Mouse (Mus musculus) limb, embryonic 11.5 days (tissue): ENCODE measurements around the gene Nupr1l. TPM values are rescaled to one million over a fixed set of nuclear protein-coding genes. Genes with fewer than 3 reads are reported as not detected.
A peak's percentile ranks its signal among the peaks of the same experiment; 100 is the strongest.
"Not testable (repeated sequence)": the region's sequence is repeated elsewhere in the genome, so short reads cannot be mapped to it uniquely, and the experiment has no call there.

Source experiments
- ATAC-seq: fragments of 200-750 bp; cut with Nextera tagmentation; 2 replicates; pipeline ENCODE4 v1.8.0; 2017; ENCODE audit warnings: low read depth; ENCODE audit not compliant: insufficient number of reproducible peaks, low FRiP score, low TSS enrichment
- DNase-seq: peaks from one replicate; pipeline ENCODE4 v3.0.0-alpha.2; 2015; ENCODE audit warnings: low spot score
- H3K27ac ChIP-seq: fragments of 300-500 bp; sonication (generic); replicated peaks from 2 replicates; pipeline ENCODE4 v1.5.1; 2014; ENCODE audit warnings: low read depth, mild to moderate bottlenecking, low read length
- H3K27me3 ChIP-seq: fragments of 300-500 bp; sonication (generic); 2 replicates; pipeline ENCODE4 v1.6.1; 2014; ENCODE audit warnings: mild to moderate bottlenecking, low read length, mixed read lengths; ENCODE audit not compliant: control insufficient read depth, insufficient read depth
- H3K36me3 ChIP-seq: fragments of 300-500 bp; sonication (generic); 2 replicates; pipeline ENCODE4 v1.6.1; 2014; ENCODE audit warnings: mild to moderate bottlenecking, low read length, moderate library complexity, mixed read lengths; ENCODE audit not compliant: control insufficient read depth, insufficient read depth
- H3K4me1 ChIP-seq: fragments of 300-500 bp; sonication (generic); 2 replicates; pipeline ENCODE4 v1.6.1; 2014; ENCODE audit warnings: low read length, mixed read lengths; ENCODE audit not compliant: control insufficient read depth, insufficient read depth
- H3K4me2 ChIP-seq: fragments of 300-500 bp; sonication (generic); 2 replicates; pipeline ENCODE4 v1.6.1; 2014; ENCODE audit warnings: low read depth, mild to moderate bottlenecking, moderate library complexity; ENCODE audit not compliant: severe bottlenecking
- H3K4me3 ChIP-seq: fragments of 300-500 bp; sonication (generic); 2 replicates; pipeline ENCODE4 v1.5.1; 2014; ENCODE audit warnings: low read depth, low read length
- H3K9ac ChIP-seq: fragments of 300-500 bp; sonication (generic); 2 replicates; pipeline ENCODE4 v1.6.1; 2014; ENCODE audit warnings: mild to moderate bottlenecking, low read length
- H3K9me3 ChIP-seq: fragments of 300-500 bp; sonication (generic); 2 replicates; pipeline ENCODE4 v1.6.1; 2016; ENCODE audit warnings: low read length; ENCODE audit not compliant: control insufficient read depth
- WGBS: fragments of 180-500 bp; shearing (Covaris S2); extraction: QIAGEN DNeasy Blood & Tissue Kit; methylation state at CpG from one replicate; pipeline ENCODE4 v1.1.7; 2014; 5-methylcytosine and 5-hydroxymethylcytosine counted together
- polyA plus RNA-seq: library from polyadenylated mRNA; unstranded; fragments of >200 nt; fragmentation: Nextera tagmentation; extraction: Ambion mirVana; gene quantifications from 2 replicates; pipeline ENCODE4 v1.2.1, GENCODE M21; 2014

The Nupr1l gene
- polyA plus RNA-seq, 1 experiment from 2014 or later, result 4.9 TPM

DNA sequence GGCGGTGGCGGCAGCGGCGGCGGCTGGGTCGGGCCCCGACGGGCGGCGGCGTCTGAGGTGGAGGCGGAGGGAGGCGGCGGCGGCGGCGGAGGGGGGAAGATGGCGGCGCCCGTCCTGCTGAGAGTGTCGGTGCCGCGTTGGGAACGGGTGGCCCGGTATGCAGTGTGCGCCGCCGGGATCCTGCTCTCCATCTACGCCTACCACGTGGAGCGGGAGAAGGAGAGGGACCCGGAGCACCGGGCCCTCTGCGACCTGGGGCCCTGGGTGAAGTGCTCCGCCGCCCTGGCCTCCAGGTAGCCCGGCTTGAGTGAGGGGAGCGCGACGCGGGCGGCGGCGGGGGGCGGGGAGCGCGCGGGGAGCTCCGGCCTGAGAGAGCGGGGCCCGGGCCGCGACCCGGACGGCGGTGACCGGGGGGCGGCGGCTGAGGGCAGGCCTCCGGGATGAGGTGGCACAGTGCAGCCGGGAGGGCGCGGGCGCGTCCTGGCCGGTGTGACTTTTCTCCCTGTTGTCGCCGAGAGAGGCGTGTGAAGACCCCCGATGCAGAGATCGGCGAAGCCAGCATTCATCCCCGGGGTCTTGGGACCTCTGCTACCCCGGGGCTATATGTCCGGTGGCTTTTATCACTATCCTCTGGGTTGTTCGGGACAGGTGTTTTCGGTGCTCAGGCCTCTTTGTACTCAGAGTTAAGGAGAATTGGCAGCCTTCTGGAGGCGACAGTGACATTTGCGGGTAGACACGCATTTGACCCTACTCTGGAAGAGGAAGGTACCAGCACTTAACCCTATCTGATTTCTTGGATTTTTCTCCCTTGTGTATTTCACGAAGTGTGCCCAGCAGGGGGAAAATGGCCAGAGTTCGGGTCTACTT is 34.0 kb downstream of the Nupr1l start:
- Histone ChIP-seq H3K4me3 (peak overlapping the region; percentile 72), H3K4me2 (peak overlapping the region; percentile 61), H3K9ac (peak overlapping the region; percentile 78)
- H3K27ac ChIP-seq, H3K9me3 ChIP-seq, H3K4me1 ChIP-seq, H3K27me3 ChIP-seq, H3K36me3 ChIP-seq: not testable (repeated sequence)
- DNase-seq (peak; percentile 60), ATAC-seq (peak; percentile 46; the same call in 1 of the 2 replicates)
- WGBS, result under 1% methylated on average over 53 of the region's 82 CpGs

- WGBS, result 78% methylated on average over 1 of the region's 1 CpGs
- no peak overlapping the region for H3K4me3 ChIP-seq
- H3K4me2 ChIP-seq, result no peak overlapping the region
- no peaks in the 10 kb centered on the region for H3K9me3 ChIP-seq
- H3K36me3 ChIP-seq, result no peaks in the 10 kb centered on the region
- no peaks in the 10 kb centered on the region for H3K4me1 ChIP-seq
- no peak overlapping the region for H3K27ac ChIP-seq
- ATAC-seq, result no peak
- H3K9ac ChIP-seq, result no peak overlapping the region
- H3K27me3 ChIP-seq, result no peaks in the 10 kb centered on the region
- DNase-seq, result no peak
Observed at GRCm38 (mm10) chr5:129943402-129943801, 35.1 kb downstream of the Nupr1l start.

DNA sequence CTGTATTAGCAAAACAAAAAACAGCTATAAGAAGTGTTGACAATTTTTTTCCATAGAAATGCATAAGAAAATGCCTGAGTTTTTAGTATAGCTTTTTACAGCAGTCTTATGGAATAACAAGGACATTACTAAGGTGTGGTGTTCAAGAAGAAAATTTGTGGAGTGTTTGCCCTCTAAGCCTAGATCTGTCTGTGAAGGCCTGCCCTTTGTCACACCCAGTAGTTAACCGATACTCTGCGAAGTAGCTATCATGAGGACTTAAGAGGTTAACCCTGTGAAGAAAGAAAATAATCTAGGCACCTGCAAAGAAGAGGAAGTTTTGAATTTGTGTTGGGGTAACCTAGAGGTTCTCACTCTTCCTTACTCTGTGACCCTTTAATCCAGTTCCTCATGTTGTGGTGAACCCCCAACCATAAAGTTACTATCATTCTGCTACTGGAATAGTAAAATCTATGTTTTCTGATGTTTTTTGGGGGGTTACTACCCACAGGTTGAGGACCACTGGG is 39.2 kb downstream of the Nupr1l start:
- no peaks in the 10 kb centered on the region for H3K27me3 ChIP-seq
- DNase-seq, result no peak
- H3K4me2 ChIP-seq, result no peak overlapping the region
- WGBS, result 95% methylated on average over 2 of the region's 2 CpGs
- ATAC-seq, result no peak
- no peak overlapping the region for H3K4me3 ChIP-seq
- H3K36me3 ChIP-seq, result no peaks in the 10 kb centered on the region
- no peaks in the 10 kb centered on the region for H3K4me1 ChIP-seq
- no peak overlapping the region for H3K9ac ChIP-seq
- H3K27ac ChIP-seq, result no peak overlapping the region
- no peaks in the 10 kb centered on the region for H3K9me3 ChIP-seq

GRCm38 (mm10) chr5:129952143-129952542 is 43.8 kb downstream of the Nupr1l start:
- no peaks in the 10 kb centered on the region for H3K27me3 ChIP-seq
- DNase-seq (no peak), ATAC-seq (no peak)
- no peaks in the 10 kb centered on the region for H3K4me1 ChIP-seq
- H3K4me3 ChIP-seq, result no peak overlapping the region
- WGBS, result 90% methylated on average over 4 of the region's 4 CpGs
- no peaks in the 10 kb centered on the region for H3K36me3 ChIP-seq
- no peaks in the 10 kb centered on the region for H3K9me3 ChIP-seq
- no peak overlapping the region for H3K9ac ChIP-seq
- no peak overlapping the region for H3K27ac ChIP-seq
- no peak overlapping the region for H3K4me2 ChIP-seq

DNA sequence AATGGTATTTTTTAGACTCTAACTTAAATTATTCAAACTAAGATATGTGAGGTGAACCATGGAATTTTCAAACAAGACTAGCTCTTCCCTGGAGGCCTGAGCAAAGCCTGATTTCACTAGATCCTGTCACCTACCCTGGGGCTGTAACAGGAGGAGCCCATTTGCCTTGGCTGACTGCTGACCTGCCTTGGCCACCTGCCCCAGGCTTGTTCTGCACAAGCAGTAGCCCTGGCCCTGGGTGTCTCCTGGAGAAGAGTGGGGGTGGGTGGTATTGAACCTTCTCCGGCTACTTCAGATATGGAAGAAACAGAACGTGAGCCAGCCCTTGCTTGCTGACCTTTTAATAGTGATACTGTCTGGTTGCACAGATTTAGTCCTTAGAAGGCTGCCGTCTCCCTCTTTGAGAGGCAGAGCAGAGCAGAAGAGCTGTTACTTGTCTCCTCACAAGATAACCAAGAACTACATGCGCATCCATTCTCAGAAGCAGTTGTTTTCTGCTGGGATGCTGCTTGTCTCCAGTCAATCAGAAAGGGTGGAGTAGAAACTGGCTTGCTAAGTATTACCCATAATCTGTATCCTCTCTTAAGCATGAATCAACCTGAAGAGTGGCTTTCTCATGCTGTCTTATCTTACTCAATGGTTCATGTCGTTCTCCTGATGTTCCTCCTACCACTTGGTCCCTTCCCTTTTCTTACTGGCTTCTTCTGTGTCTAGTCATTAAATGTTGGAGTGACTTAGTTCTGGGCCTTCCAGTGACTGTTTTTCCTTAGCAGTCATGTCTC is 46.3 kb downstream of the Nupr1l start:
- Histone ChIP-seq H3K36me3 (no peaks in the 10 kb centered on the region; the same call in 1 of the 2 replicates), H3K9me3 (no peaks in the 10 kb centered on the region), H3K27ac (no peak overlapping the region), H3K27me3 (no peaks in the 10 kb centered on the region), H3K9ac (no peak overlapping the region), H3K4me2 (no peak overlapping the region), H3K4me3 (no peak overlapping the region), H3K4me1 (no peaks in the 10 kb centered on the region)
- DNase-seq (no peak), ATAC-seq (no peak)
- WGBS, result 91% methylated on average over 5 of the region's 5 CpGs

GRCm38 (mm10) chr5:129955792-129956191 is 47.5 kb downstream of the Nupr1l start:
- H3K36me3 ChIP-seq, result no peaks in the 10 kb centered on the region; the same call in 1 of the 2 replicates
- DNase-seq (no peak), ATAC-seq (no peak)
- no peaks in the 10 kb centered on the region for H3K27me3 ChIP-seq
- H3K9ac ChIP-seq, result no peak overlapping the region
- no peak overlapping the region for H3K4me3 ChIP-seq
- no peaks in the 10 kb centered on the region for H3K4me1 ChIP-seq
- no peaks in the 10 kb centered on the region for H3K9me3 ChIP-seq
- H3K4me2 ChIP-seq, result no peak overlapping the region
- no peak overlapping the region for H3K27ac ChIP-seq
- 88% methylated on average over 6 of the region's 6 CpGs for WGBS

DNA sequence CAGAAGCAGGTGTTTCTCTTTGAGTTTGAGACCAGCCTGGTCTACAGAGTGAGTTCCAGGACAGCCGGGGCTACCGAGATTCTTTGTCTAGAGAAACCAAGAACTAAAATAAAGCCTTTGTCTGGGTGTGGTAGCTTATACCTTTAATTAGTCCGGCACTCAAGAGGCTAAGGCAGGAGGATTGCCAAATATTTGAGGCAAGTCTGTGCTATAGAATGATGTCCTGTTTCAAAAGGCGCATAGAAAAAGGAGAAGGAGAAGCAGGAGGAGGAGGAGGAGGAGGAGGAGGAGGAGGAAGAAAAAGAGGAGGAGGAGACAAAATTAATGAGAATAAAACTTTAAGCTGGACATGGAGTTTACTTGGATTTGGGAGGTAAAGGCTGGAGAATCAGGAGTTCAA is 54.9 kb downstream of the Nupr1l start:
- Histone ChIP-seq H3K4me3 (no peak overlapping the region), H3K4me1 (no peaks in the 10 kb centered on the region), H3K27ac (no peak overlapping the region), H3K27me3 (no peaks in the 10 kb centered on the region), H3K9ac (no peak overlapping the region), H3K36me3 (no peaks in the 10 kb centered on the region), H3K9me3 (no peaks in the 10 kb centered on the region), H3K4me2 (no peak overlapping the region)
- 89% methylated on average over 4 of the region's 4 CpGs for WGBS
- ATAC-seq (no peak), DNase-seq (no peak)
